Mouse (Mus musculus): ENCODE results near the gene Bmp8a.
"Not testable (repeated sequence)": the region's sequence is repeated elsewhere in the genome, so short reads cannot be mapped to it uniquely, and the experiment has no call there.

The Bmp8a gene

GRCm38 (mm10) chr4:123331961-123332360 lies 11.1 kb downstream of the Bmp8a start:
- DNase-seq (ENCODE audit: low read depth, low spot score), result not testable (repeated sequence)

GRCm38 (mm10) chr4:123331326-123331725 lies 11.7 kb downstream of the Bmp8a start:
- DNase-seq (ENCODE audit: low read depth, low spot score), result no peak

- no peak for DNase-seq (ENCODE audit: low read depth, low spot score)
Measured at GRCm38 (mm10) chr4:123328946-123329345, 14.1 kb downstream of the Bmp8a start.

- DNase-seq (ENCODE audit: low read depth, low spot score), result no peak
Measured at GRCm38 (mm10) chr4:123327630-123328029, 15.4 kb downstream of the Bmp8a start.

GRCm38 (mm10) chr4:123326087-123326486 lies 17.0 kb downstream of the Bmp8a start:
- DNase-seq (ENCODE audit: low read depth, low spot score), result no peak

- DNase-seq (ENCODE audit: low read depth, low spot score), result no peak
Measured at GRCm38 (mm10) chr4:123323534-123323933, 19.5 kb downstream of the Bmp8a start, which contains the start of gene Oxct2a. Gene Oxct2a (minus strand): TSS chr4:123323634.

GRCm38 (mm10) chr4:123322910-123323309 lies 20.1 kb downstream of the Bmp8a start:
- not testable (repeated sequence) for DNase-seq (ENCODE audit: low read depth, low spot score)

- no peak for DNase-seq (ENCODE audit: low read depth, low spot score)
Measured at GRCm38 (mm10) chr4:123314497-123314896, 28.6 kb downstream of the Bmp8a start.

GRCm38 (mm10) chr4:123313010-123313409 lies 30.0 kb downstream of the Bmp8a start:
- no peak for DNase-seq (ENCODE audit: low read depth, low spot score)

GRCm38 (mm10) chr4:123311845-123312244 lies 31.2 kb downstream of the Bmp8a start:
- DNase-seq (ENCODE audit: low read depth, low spot score), result no peak

GRCm38 (mm10) chr4:123308292-123308691 lies 34.8 kb downstream of the Bmp8a start:
- DNase-seq (ENCODE audit: low read depth, low spot score), result no peak

- DNase-seq (ENCODE audit: low read depth, low spot score), result no peak
Measured at GRCm38 (mm10) chr4:123306999-123307398, 36.1 kb downstream of the Bmp8a start.

GRCm38 (mm10) chr4:123305789-123306188 lies 37.3 kb downstream of the Bmp8a start:
- no peak for DNase-seq (ENCODE audit: low read depth, low spot score)

GRCm38 (mm10) chr4:123298980-123299670 lies 43.9 kb downstream of the Bmp8a start:
- no peak for DNase-seq (ENCODE audit: low read depth, low spot score)

- DNase-seq (ENCODE audit: low read depth, low spot score), result no peak
Measured at GRCm38 (mm10) chr4:123298226-123298625, 44.8 kb downstream of the Bmp8a start.

GRCm38 (mm10) chr4:123297195-123297960 lies 45.7 kb downstream of the Bmp8a start:
- no peak for DNase-seq (ENCODE audit: low read depth, low spot score)

GRCm38 (mm10) chr4:123296148-123296534 lies 46.9 kb downstream of the Bmp8a start:
- no peak for DNase-seq (ENCODE audit: low read depth, low spot score)

GRCm38 (mm10) chr4:123295516-123296147 lies 47.4 kb downstream of the Bmp8a start:
- DNase-seq (ENCODE audit: low read depth, low spot score), result no peak

- not testable (repeated sequence) for DNase-seq (ENCODE audit: low read depth, low spot score)
Measured at GRCm38 (mm10) chr4:123295026-123295425, 48.0 kb downstream of the Bmp8a start.

- no peak for DNase-seq (ENCODE audit: low read depth, low spot score)
Measured at GRCm38 (mm10) chr4:123293661-123294443, 49.2 kb downstream of the Bmp8a start.

- no peak for DNase-seq (ENCODE audit: low read depth, low spot score)
Measured at GRCm38 (mm10) chr4:123292989-123293388, 50.1 kb downstream of the Bmp8a start.

GRCm38 (mm10) chr4:123292390-123292789 lies 50.7 kb downstream of the Bmp8a start:
- no peak for DNase-seq (ENCODE audit: low read depth, low spot score)

Data from brain, embryonic 18.5 days (tissue).